Mouse (Mus musculus) heart, embryonic 16.5 days (tissue): Measurements from ENCODE around the gene Hmga2. TPM values are rescaled to one million over a fixed set of nuclear protein-coding genes. Genes with fewer than 3 reads are reported as not detected.

Source experiments
- ATAC-seq: fragments of 200-750 bp; cut with Nextera tagmentation; replicated peaks from 2 replicates; pipeline ENCODE4 v1.8.0; 2017; ENCODE audit warnings: moderate number of reproducible peaks; ENCODE audit not compliant: insufficient read depth, low FRiP score; ENCODE audit errors: extremely low read depth
- H3K27ac ChIP-seq: fragments of 300-500 bp; sonication (generic); 2 replicates; pipeline ENCODE4 v1.5.1; 2014; ENCODE audit warnings: mild to moderate bottlenecking, low read length, control low read depth, moderate library complexity
- H3K27me3 ChIP-seq: fragments of 300-500 bp; sonication (generic); 2 replicates; pipeline ENCODE4 v1.6.1; 2014; ENCODE audit warnings: low read length, mixed read lengths; ENCODE audit not compliant: control insufficient read depth, insufficient read depth
- H3K36me3 ChIP-seq: fragments of 300-500 bp; sonication (generic); 2 replicates; pipeline ENCODE4 v1.6.1; 2014; ENCODE audit not compliant: control insufficient read depth, insufficient read depth
- H3K4me1 ChIP-seq: fragments of 300-500 bp; sonication (generic); 2 replicates; pipeline ENCODE4 v1.6.1; 2014; ENCODE audit warnings: low read length, mixed read lengths; ENCODE audit not compliant: control insufficient read depth, insufficient read depth
- H3K4me2 ChIP-seq: fragments of 300-500 bp; sonication (generic); 2 replicates; pipeline ENCODE4 v1.6.1; 2014; ENCODE audit warnings: low read depth, mild to moderate bottlenecking, control low read depth, low read length
- H3K4me3 ChIP-seq: fragments of 300-500 bp; sonication (generic); 2 replicates; pipeline ENCODE4 v1.5.1; 2014; ENCODE audit warnings: mild to moderate bottlenecking, control low read depth, low read length
- H3K9ac ChIP-seq: fragments of 300-500 bp; sonication (generic); 2 replicates; pipeline ENCODE4 v1.6.1; 2014; ENCODE audit warnings: low read length, control low read depth
- H3K9me3 ChIP-seq: fragments of 300-500 bp; sonication (generic); replicated peaks from 2 replicates; pipeline ENCODE4 v1.6.1; 2016; ENCODE audit warnings: low read length; ENCODE audit not compliant: control insufficient read depth
- WGBS: fragments of 180-500 bp; shearing (Covaris S2); extraction: QIAGEN DNeasy Blood & Tissue Kit; methylation state at CpG from one replicate; pipeline ENCODE4 v1.1.7; 2014; 5-methylcytosine and 5-hydroxymethylcytosine counted together
- polyA plus RNA-seq: library from polyadenylated mRNA; unstranded; fragments of >200 nt; fragmentation: Nextera tagmentation; extraction: Ambion mirVana; gene quantifications from 2 replicates; pipeline ENCODE4 v1.2.1, GENCODE M21; 2015

Hmga2 gene
- polyA plus RNA-seq, result 1.8 and 2.2 TPM in 2 replicates

DNA sequence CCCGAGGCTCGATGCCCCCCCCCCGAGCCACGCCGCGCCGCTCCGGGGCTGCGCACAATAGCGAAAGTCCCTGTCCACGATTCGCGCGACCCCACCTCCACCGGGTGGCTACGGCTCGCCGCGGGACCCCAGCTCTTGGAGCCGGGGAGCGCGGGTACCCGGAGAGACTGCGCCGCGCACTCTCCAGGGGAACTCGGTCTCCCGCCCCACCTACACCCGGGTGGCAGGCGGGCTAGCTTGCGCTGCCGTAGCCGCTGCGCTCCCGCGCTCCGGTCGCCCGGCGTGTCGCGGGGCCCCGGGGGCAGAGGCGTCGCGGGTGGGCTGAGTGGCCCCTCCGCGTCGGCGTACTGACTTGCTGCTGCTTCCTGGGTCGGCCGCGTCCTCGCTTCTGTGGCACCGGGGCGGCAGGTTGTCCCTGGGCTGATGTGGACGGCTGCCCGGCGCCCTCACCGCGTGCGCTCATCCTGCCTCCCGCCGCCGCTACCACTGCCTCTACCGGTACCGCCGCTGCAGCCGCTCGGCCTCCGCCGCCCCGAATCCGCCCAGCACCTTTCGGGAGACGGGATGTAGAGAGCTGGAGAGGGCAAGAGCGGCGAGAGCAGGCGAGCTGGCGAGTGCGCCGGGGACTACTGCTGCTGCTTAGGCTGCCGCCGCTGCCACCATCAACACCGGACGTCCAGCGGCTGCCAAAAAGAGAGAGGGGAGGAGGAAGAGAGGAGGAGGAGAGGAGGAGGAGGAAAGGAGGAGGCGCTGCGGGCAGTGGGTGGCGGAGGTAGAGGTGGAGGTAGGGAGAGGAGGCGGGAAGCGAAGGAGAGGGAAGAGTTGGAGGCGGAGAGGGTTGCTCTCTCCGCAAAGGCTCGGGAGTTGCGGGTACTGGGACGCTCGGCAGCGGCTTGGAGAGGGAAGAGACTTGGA is at the start of gene Hmga2:
TSS of gene Hmga2 (minus strand) at position 869 of the 915 bp plus-strand sequence.
- peak within 1 kb of the TSS; percentile 100 for H3K4me2 ChIP-seq
- WGBS, result under 1% methylated on average over 99 of the region's 99 CpGs
- no peaks in the 10 kb centered on the region for H3K27me3 ChIP-seq
- H3K4me1 ChIP-seq, result peaks cover 4% of the 10 kb centered on the region; the same call in 1 of the 2 replicates
- H3K36me3 ChIP-seq, result no peaks in the 10 kb centered on the region
- peak within 1 kb of the TSS; percentile 69 for H3K4me3 ChIP-seq
- H3K27ac ChIP-seq, result peak within 1 kb of the TSS; percentile 52
- H3K9me3 ChIP-seq, result no peaks in the 10 kb centered on the region
- peak within 1 kb of the TSS; percentile 79 for H3K9ac ChIP-seq
- ATAC-seq, result peak; percentile 38

DNA sequence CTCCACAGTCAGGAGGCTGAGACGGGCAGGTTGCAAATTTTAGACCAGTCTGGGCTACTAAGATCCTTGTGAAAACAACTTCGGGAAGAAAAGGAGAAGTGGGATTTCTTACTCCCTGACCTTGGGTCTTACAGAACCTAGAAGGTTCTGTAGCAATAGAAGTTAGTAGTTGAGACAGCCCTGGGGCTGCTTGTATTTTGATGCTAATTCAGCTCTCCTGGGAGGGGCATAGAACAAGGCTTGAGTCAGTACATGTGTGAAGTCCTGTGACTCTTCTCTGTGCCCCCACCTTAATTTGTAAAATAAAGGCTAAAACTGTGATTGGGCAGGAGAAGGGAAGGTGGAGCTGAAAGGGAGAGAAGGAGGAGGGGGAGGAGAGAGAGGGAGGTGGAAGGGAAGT is 46.7 kb upstream of the Hmga2 start:
- Histone ChIP-seq H3K4me2 (no peak overlapping the region), H3K36me3 (no peaks in the 10 kb centered on the region), H3K9me3 (peaks cover 3% of the 10 kb centered on the region; the same call in 1 of the 2 replicates), H3K4me3 (no peak overlapping the region), H3K4me1 (0 out of 2 replicates have a peak, but pooled peaks cover 2% of the 10 kb centered on the region), H3K27me3 (no peaks in the 10 kb centered on the region), H3K9ac (no peak overlapping the region), H3K27ac (no peak overlapping the region)
- 79% methylated on average over 2 of the region's 2 CpGs for WGBS
- no peak for ATAC-seq

DNA sequence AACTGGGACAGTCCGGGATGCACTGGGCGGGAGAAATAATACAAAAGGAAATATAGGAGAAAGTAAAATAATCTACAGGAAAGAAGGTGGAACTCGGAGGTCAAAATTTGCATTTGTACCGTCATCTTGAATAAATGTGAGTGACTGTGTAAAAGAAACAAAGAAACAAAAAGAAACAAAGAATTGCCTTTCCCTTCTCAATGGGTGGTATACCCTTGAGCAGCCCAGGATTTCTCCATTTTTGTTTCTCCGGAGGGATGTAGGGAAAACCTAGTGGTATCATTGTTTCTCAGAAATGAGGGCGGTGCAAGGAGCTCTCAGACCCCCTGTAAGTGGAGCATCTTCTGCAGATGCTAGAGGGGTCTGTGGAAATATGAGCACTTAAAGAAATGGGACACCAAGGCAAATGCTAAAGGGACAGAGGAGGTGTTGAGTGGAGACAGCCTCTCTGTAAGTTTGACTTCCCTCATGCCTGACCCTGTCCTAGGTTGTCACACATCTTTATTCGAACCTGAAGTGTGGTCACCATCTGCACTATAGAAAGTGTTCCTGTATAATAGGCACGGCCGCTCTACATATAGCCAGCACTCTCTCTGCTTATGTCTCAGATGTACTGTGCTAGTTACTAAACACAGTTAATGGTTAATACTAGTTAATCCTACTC is 45.8 kb upstream of the Hmga2 start:
- WGBS, result 85% methylated on average over 9 of the region's 9 CpGs
- H3K4me3 ChIP-seq, result no peak overlapping the region
- ATAC-seq, result no peak
- peaks cover 3% of the 10 kb centered on the region; the same call in 1 of the 2 replicates for H3K9me3 ChIP-seq
- H3K9ac ChIP-seq, result no peak overlapping the region
- no peak overlapping the region for H3K27ac ChIP-seq
- H3K4me2 ChIP-seq, result no peak overlapping the region
- H3K27me3 ChIP-seq, result no peaks in the 10 kb centered on the region
- H3K4me1 ChIP-seq, result 0 out of 2 replicates have a peak, but pooled peaks cover 2% of the 10 kb centered on the region
- no peaks in the 10 kb centered on the region for H3K36me3 ChIP-seq

DNA sequence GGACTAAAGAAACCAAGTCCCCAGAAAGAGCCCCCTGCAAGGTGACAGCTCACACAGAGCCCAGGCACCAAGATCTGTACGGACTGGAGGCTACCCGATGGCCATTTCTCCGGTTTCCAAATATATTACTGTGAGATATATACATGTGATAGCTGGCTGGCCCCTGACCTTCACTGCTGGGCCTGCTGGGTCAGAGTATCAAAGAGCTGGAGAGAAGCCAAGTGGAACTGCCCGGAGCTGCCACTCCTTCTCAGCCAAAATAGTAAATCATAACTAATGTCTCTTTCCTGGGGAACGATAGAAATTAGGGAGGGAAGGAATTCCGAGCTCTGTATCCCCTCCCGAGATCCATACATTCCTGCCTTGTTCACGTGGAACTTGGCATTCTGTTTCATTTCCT is 40.0 kb upstream of the Hmga2 start:
- no peak overlapping the region for H3K4me2 ChIP-seq
- H3K27ac ChIP-seq, result no peak overlapping the region
- H3K27me3 ChIP-seq, result no peaks in the 10 kb centered on the region
- 24% methylated on average over 8 of the region's 8 CpGs for WGBS
- no peak overlapping the region for H3K9ac ChIP-seq
- no peak for ATAC-seq
- no peak overlapping the region for H3K4me3 ChIP-seq
- H3K4me1 ChIP-seq, result peaks cover 5% of the 10 kb centered on the region
- peaks cover 3% of the 10 kb centered on the region; the same call in 1 of the 2 replicates for H3K9me3 ChIP-seq
- no peaks in the 10 kb centered on the region for H3K36me3 ChIP-seq

DNA sequence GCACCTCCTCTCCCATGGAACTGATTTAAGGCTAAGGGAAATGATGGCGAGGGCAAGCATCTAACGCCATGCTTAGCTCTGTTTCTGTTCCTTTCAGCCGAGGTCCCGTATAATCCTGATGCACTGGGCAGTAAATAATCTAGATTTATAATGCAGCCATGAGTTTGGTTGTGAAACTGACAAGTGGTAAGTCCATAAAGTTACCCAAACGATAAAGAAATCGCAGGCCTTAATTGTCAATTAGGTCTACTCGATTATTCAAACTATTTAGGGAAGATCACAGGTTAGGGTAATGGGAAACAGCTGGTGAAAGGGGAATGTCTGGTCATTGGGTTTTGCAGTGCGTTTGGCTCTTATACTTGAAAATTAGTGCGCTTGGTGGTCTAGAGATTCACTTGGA is 37.5 kb upstream of the Hmga2 start:
- H3K4me1 ChIP-seq, result peaks cover 5% of the 10 kb centered on the region
- H3K9ac ChIP-seq, result no peak overlapping the region
- no peak overlapping the region for H3K4me3 ChIP-seq
- WGBS, result 77% methylated on average over 9 of the region's 9 CpGs
- no peaks in the 10 kb centered on the region for H3K27me3 ChIP-seq
- H3K4me2 ChIP-seq, result no peak overlapping the region
- ATAC-seq, result no peak
- H3K9me3 ChIP-seq, result no peaks in the 10 kb centered on the region
- no peaks in the 10 kb centered on the region for H3K36me3 ChIP-seq
- H3K27ac ChIP-seq, result no peak overlapping the region

DNA sequence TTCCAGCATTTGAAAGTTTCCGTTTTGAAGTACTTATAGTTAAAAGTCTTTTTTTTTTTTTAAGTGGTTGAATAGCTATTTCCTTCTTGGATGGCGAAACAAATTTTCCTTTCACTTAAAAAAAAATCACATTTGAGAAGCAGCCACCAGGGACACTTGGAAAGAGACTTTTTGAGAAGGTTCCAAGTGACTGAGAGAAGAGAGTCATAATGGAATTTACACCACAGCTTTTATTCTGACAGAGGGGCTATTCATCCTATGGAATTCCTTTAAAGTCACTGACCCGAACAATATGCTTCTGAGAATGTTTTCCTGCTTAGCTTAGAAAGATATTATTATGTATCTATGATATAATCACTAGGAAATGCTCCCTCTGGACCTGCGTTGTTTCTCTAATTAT is 36.7 kb upstream of the Hmga2 start:
- Histone ChIP-seq H3K4me3 (no peak overlapping the region), H3K27ac (no peak overlapping the region), H3K4me2 (no peak overlapping the region), H3K27me3 (no peaks in the 10 kb centered on the region), H3K4me1 (peaks cover 5% of the 10 kb centered on the region), H3K9ac (no peak overlapping the region), H3K9me3 (no peaks in the 10 kb centered on the region), H3K36me3 (no peaks in the 10 kb centered on the region)
- 50% methylated on average over 4 of the region's 4 CpGs for WGBS
- ATAC-seq, result no peak

DNA sequence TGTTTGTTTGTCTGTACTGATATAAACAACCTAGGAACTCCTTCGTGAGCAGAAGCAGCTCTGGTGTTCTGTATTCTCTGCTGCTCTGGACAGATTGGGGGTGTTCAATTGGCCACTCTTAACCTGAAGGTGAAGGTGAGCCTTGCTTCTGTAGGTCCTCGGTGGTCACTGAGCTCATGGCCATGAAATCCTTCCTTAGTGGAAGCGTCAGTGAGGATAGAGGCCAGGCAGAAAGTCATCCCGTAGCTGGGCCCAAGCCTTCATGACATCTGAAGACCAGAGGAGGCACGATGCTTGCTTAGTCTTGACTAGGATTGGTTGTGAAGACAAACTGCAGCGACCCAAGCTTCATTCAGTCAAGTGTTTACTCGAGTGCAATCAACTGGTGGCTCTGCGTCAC is 35.9 kb upstream of the Hmga2 start:
- Histone ChIP-seq H3K4me3 (no peak overlapping the region), H3K36me3 (no peaks in the 10 kb centered on the region), H3K9me3 (no peaks in the 10 kb centered on the region), H3K4me1 (peaks cover 5% of the 10 kb centered on the region), H3K27ac (no peak overlapping the region), H3K4me2 (no peak overlapping the region), H3K27me3 (no peaks in the 10 kb centered on the region), H3K9ac (no peak overlapping the region)
- no peak for ATAC-seq
- 81% methylated on average over 8 of the region's 8 CpGs for WGBS

DNA sequence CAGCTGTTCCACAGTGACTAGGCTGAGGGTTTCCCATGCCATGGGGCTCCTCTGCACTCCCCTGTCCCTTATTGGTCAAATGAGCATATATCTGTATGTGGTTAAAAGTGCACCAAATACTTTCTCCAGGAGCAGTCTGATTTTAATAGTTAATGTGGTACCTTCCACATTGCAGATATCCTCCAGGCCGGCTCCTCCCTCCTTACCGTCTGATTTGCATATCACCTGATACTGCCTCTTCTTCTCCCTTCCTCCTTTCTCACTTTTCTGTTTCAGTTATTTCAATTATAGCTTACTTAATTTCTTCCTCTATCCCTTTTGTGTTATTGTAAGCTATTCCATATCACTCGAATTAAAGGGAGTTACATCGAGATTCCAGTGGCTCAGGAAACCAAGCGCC is 27.7 kb upstream of the Hmga2 start:
- no peak for ATAC-seq
- H3K27ac ChIP-seq, result no peak overlapping the region
- no peaks in the 10 kb centered on the region for H3K9me3 ChIP-seq
- 90% methylated on average over 5 of the region's 5 CpGs for WGBS
- no peak overlapping the region for H3K4me3 ChIP-seq
- H3K9ac ChIP-seq, result no peak overlapping the region
- no peaks in the 10 kb centered on the region for H3K4me1 ChIP-seq
- no peaks in the 10 kb centered on the region for H3K27me3 ChIP-seq
- H3K4me2 ChIP-seq, result no peak overlapping the region
- no peaks in the 10 kb centered on the region for H3K36me3 ChIP-seq

DNA sequence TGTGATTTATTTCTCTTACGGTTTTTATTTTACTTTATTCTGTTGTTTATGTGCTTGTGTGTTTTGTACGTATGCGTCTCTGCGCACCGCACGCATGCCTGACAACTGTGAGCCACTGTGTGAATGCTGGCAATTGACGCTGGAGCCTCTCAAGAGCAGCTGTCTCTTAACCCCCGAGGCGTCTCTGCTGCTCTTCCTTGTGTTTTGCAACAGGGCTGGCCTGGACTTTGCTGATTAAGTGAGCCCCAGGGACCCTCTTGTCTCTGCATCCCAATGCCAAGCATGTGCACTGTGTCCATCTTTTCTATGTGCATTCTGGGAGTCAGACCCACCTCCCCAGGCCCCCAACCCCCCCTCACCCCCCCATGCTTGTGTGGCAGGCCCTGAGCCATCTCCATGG is 24.5 kb upstream of the Hmga2 start:
- ATAC-seq, result no peak
- WGBS, result 73% methylated on average over 9 of the region's 9 CpGs
- no peak overlapping the region for H3K4me2 ChIP-seq

More for the DNA sequence above, 24.5 kb upstream of the Hmga2 start:
- H3K27ac ChIP-seq, result no peak overlapping the region
- H3K4me1 ChIP-seq, result no peaks in the 10 kb centered on the region
- H3K9ac ChIP-seq, result no peak overlapping the region
- H3K4me3 ChIP-seq, result no peak overlapping the region
- no peaks in the 10 kb centered on the region for H3K27me3 ChIP-seq
- no peaks in the 10 kb centered on the region for H3K9me3 ChIP-seq
- H3K36me3 ChIP-seq, result no peaks in the 10 kb centered on the region
